Mouse (Mus musculus) testis, adult 2 months (tissue): Measurements from ENCODE around the gene Drg2.

ENCODE experiments used
- CTCF ChIP-seq: fragments of 200-500 bp; IDR thresholded peaks from 2 replicates; pipeline ENCODE4 v1.5.1; 2012; ENCODE audit warnings: low read depth, mild to moderate bottlenecking, inconsistent platforms, low read length, moderate library complexity; ENCODE audit not compliant: control insufficient read depth, insufficient read depth, insufficient replicate concordance
- POLR2A ChIP-seq: fragments of 200-500 bp; IDR thresholded peaks from 2 replicates; pipeline ENCODE4 v1.6.1; 2012; ENCODE audit warnings: low read depth, mild to moderate bottlenecking, inconsistent platforms, low read length, moderate library complexity; ENCODE audit not compliant: control insufficient read depth

DNA sequence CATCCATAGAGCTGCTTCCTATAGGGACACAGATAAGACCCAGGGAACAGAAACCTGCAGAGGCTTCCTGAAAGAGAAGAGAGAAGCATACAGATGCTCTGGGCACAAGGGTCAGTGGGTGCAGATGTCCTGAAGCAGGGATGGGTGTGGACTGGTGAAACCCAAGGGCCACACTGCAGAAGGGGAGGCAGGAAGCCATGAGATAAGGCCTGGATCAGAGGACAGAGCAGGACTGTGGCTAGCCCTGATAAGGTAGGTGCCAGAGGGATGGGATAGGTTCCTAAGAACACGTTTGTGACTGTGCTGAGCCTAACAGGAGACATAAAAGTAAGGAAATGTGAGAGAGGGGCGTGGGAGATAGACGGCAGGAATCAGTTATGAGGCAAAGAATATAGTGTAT is 31.9 kb downstream of the Drg2 start:
- no peak for TF ChIP-seq POLR2A
- no peak for TF ChIP-seq CTCF
